Mouse (Mus musculus): ENCODE data around the gene Dop1b. TPM values are rescaled to one million over a fixed set of nuclear protein-coding genes. Genes with fewer than 3 reads are reported as not detected.

Dop1b gene
- polyA plus RNA-seq, 1 experiment from 2014 or later, result 15.6 TPM

GRCm38 (mm10) chr16:93797841-93798492 lies 86.3 kb downstream of the Dop1b start:
- no peaks in the 10 kb centered on the region for H3K36me3 ChIP-seq (ENCODE audit: control insufficient read depth, insufficient read depth, low read length)
- H3K9ac ChIP-seq (ENCODE audit: low read length), result no peak overlapping the region
- H3K4me1 ChIP-seq (replicated peaks; ENCODE audit: control insufficient read depth, insufficient read depth, low read length), result peaks cover 20% of the 10 kb centered on the region
- H3K4me3 ChIP-seq (ENCODE audit: low read depth, low read length), result no peak overlapping the region
- H3K27me3 ChIP-seq (replicated peaks; ENCODE audit: control insufficient read depth, insufficient read depth, low read length), result no peaks in the 10 kb centered on the region
- no peak overlapping the region for H3K4me2 ChIP-seq (ENCODE audit: low read length)
- no peak for DNase-seq (ENCODE audit: low spot score)
- H3K9me3 ChIP-seq (ENCODE audit: control insufficient read depth, low read length), result no peaks in the 10 kb centered on the region
- no peak for ATAC-seq (replicated peaks; ENCODE audit: low FRiP score, low TSS enrichment, low read depth)
- WGBS, result 45% methylated on average over 11 of the region's 11 CpGs
- H3K27ac ChIP-seq (ENCODE audit: low read depth), result 0 out of 2 replicates have a peak overlapping the region, but pooled peaks have one; percentile 36

- no peak overlapping the region for H3K27ac ChIP-seq (ENCODE audit: low read depth)
Measured at GRCm38 (mm10) chr16:93798623-93799022, 86.9 kb downstream of the Dop1b start.

GRCm38 (mm10) chr16:93799071-93799470 lies 87.4 kb downstream of the Dop1b start:
- no peaks in the 10 kb centered on the region for H3K36me3 ChIP-seq (ENCODE audit: control insufficient read depth, insufficient read depth, low read length)
- no peak overlapping the region for H3K27ac ChIP-seq (ENCODE audit: low read depth)
- no peaks in the 10 kb centered on the region for H3K9me3 ChIP-seq (ENCODE audit: control insufficient read depth, low read length)
- H3K4me3 ChIP-seq (ENCODE audit: low read depth, low read length), result no peak overlapping the region
- H3K27me3 ChIP-seq (replicated peaks; ENCODE audit: control insufficient read depth, insufficient read depth, low read length), result no peaks in the 10 kb centered on the region
- H3K9ac ChIP-seq (ENCODE audit: low read length), result no peak overlapping the region
- DNase-seq (ENCODE audit: low spot score) (no peak), ATAC-seq (replicated peaks; ENCODE audit: low FRiP score, low TSS enrichment, low read depth) (no peak)
- H3K4me1 ChIP-seq (replicated peaks; ENCODE audit: control insufficient read depth, insufficient read depth, low read length), result peaks cover 20% of the 10 kb centered on the region
- no peak overlapping the region for H3K4me2 ChIP-seq (ENCODE audit: low read length)
- 86% methylated on average over 3 of the region's 3 CpGs for WGBS

More at GRCm38 (mm10) chr16:93798623-93799022, 86.9 kb downstream of the Dop1b start:
- Histone ChIP-seq H3K4me3 (ENCODE audit: low read depth, low read length) (no peak overlapping the region), H3K4me1 (replicated peaks; ENCODE audit: control insufficient read depth, insufficient read depth, low read length) (peaks cover 20% of the 10 kb centered on the region), H3K27me3 (replicated peaks; ENCODE audit: control insufficient read depth, insufficient read depth, low read length) (no peaks in the 10 kb centered on the region), H3K9me3 (ENCODE audit: control insufficient read depth, low read length) (no peaks in the 10 kb centered on the region), H3K4me2 (ENCODE audit: low read length) (no peak overlapping the region), H3K9ac (ENCODE audit: low read length) (no peak overlapping the region), H3K36me3 (ENCODE audit: control insufficient read depth, insufficient read depth, low read length) (no peaks in the 10 kb centered on the region)
- no peak for ATAC-seq (replicated peaks; ENCODE audit: low FRiP score, low TSS enrichment, low read depth)
- 68% methylated on average over 5 of the region's 5 CpGs for WGBS
- DNase-seq (ENCODE audit: low spot score), result no peak

DNA sequence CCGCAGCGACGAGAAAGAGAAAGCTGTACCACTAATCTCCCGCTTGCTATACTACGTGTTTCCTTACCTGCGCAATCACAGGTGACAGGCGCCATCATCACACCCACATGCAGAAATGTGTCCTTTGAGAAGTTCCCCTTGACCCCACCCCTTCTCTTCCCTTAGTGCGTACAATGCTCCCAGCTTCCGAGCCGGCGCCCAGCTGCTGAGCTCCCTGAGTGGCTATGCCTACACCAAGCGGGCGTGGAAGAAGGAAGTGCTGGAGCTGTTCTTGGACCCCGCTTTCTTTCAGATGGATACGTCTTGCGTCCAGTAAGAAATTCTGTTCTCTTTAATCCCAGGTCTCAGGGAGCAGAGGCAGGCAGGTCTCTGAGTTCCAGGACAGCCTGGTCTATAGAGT lies 88.2 kb downstream of the Dop1b start:
- no peak overlapping the region for H3K9ac ChIP-seq (ENCODE audit: low read length)
- no peaks in the 10 kb centered on the region for H3K9me3 ChIP-seq (ENCODE audit: control insufficient read depth, low read length)
- WGBS, result 95% methylated on average over 16 of the region's 16 CpGs
- no peak for DNase-seq (ENCODE audit: low spot score)
- H3K36me3 ChIP-seq (ENCODE audit: control insufficient read depth, insufficient read depth, low read length), result no peaks in the 10 kb centered on the region
- H3K4me3 ChIP-seq (ENCODE audit: low read depth, low read length), result no peak overlapping the region
- no peak overlapping the region for H3K27ac ChIP-seq (ENCODE audit: low read depth)
- H3K27me3 ChIP-seq (replicated peaks; ENCODE audit: control insufficient read depth, insufficient read depth, low read length), result no peaks in the 10 kb centered on the region
- no peak for ATAC-seq (replicated peaks; ENCODE audit: low FRiP score, low TSS enrichment, low read depth)
- H3K4me1 ChIP-seq (replicated peaks; ENCODE audit: control insufficient read depth, insufficient read depth, low read length), result peaks cover 20% of the 10 kb centered on the region
- no peak overlapping the region for H3K4me2 ChIP-seq (ENCODE audit: low read length)

GRCm38 (mm10) chr16:93807167-93807566 lies 95.5 kb downstream of the Dop1b start:
- ATAC-seq (replicated peaks; ENCODE audit: low FRiP score, low TSS enrichment, low read depth), result no peak
- Histone ChIP-seq H3K9me3 (ENCODE audit: control insufficient read depth, low read length) (peaks cover 6% of the 10 kb centered on the region), H3K36me3 (ENCODE audit: control insufficient read depth, insufficient read depth, low read length) (no peaks in the 10 kb centered on the region), H3K9ac (ENCODE audit: low read length) (no peak overlapping the region), H3K4me3 (ENCODE audit: low read depth, low read length) (no peak overlapping the region), H3K4me2 (ENCODE audit: low read length) (no peak overlapping the region), H3K4me1 (replicated peaks; ENCODE audit: control insufficient read depth, insufficient read depth, low read length) (peaks cover 12% of the 10 kb centered on the region), H3K27ac (ENCODE audit: low read depth) (no peak overlapping the region), H3K27me3 (replicated peaks; ENCODE audit: control insufficient read depth, insufficient read depth, low read length) (no peaks in the 10 kb centered on the region)
- 93% methylated on average over 6 of the region's 6 CpGs for WGBS
- DNase-seq (ENCODE audit: low spot score), result no peak

DNA sequence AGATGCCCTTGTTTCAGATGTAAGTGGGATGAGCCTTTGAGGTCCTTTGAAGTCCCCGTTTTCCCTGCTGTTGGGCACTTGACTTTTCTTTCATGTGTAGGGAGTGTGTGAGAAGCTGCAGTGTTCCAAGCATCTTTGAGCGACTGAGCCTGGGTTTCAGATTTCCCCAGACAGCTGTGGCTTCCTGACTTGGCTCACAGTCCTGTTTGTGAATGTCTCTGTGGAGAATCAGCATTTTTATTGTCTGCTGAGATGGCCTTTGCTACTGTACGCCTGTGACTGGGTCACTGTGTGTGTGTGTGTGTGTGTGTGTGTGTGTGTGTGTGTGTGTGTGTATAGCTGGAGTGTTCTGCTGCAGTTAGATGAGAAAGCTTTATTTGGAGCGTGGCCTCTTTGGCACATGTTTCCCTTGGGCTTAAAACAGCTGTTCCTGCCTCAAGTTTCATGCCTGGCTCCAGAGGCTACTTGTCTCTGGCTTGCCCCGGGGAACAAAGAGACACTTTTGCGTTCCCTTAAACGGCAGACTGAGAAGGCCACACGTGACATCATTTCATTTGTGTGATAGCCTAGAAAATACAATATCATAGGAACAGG lies 96.4 kb downstream of the Dop1b start:
- WGBS, result 25% methylated on average over 8 of the region's 8 CpGs
- DNase-seq (ENCODE audit: low spot score) (no peak), ATAC-seq (replicated peaks; ENCODE audit: low FRiP score, low TSS enrichment, low read depth) (peak; percentile 52; the same call in 1 of the 2 replicates)
- H3K27me3 ChIP-seq (replicated peaks; ENCODE audit: control insufficient read depth, insufficient read depth, low read length), result no peaks in the 10 kb centered on the region
- H3K27ac ChIP-seq (ENCODE audit: low read depth), result peak overlapping the region; percentile 69
- no peaks in the 10 kb centered on the region for H3K36me3 ChIP-seq (ENCODE audit: control insufficient read depth, insufficient read depth, low read length)
- H3K9me3 ChIP-seq (ENCODE audit: control insufficient read depth, low read length), result peaks cover 6% of the 10 kb centered on the region
- no peak overlapping the region for H3K4me3 ChIP-seq (ENCODE audit: low read depth, low read length)
- H3K4me1 ChIP-seq (replicated peaks; ENCODE audit: control insufficient read depth, insufficient read depth, low read length), result peaks cover 12% of the 10 kb centered on the region
- H3K9ac ChIP-seq (ENCODE audit: low read length), result no peak overlapping the region
- H3K4me2 ChIP-seq (ENCODE audit: low read length), result no peak overlapping the region

GRCm38 (mm10) chr16:93815856-93816736 lies 104.4 kb downstream of the Dop1b start:
- WGBS, result 59% methylated on average over 20 of the region's 20 CpGs
- Histone ChIP-seq H3K9ac (ENCODE audit: low read length) (no peak overlapping the region), H3K4me1 (replicated peaks; ENCODE audit: control insufficient read depth, insufficient read depth, low read length) (peaks cover 13% of the 10 kb centered on the region), H3K4me3 (ENCODE audit: low read depth, low read length) (no peak overlapping the region), H3K9me3 (ENCODE audit: control insufficient read depth, low read length) (peaks cover 6% of the 10 kb centered on the region), H3K36me3 (ENCODE audit: control insufficient read depth, insufficient read depth, low read length) (no peaks in the 10 kb centered on the region), H3K27ac (ENCODE audit: low read depth) (peak overlapping the region; percentile 70), H3K27me3 (replicated peaks; ENCODE audit: control insufficient read depth, insufficient read depth, low read length) (no peaks in the 10 kb centered on the region), H3K4me2 (ENCODE audit: low read length) (peak overlapping the region; percentile 11; the same call in 1 of the 2 replicates)
- DNase-seq (ENCODE audit: low spot score), result no peak
- no peak for ATAC-seq (replicated peaks; ENCODE audit: low FRiP score, low TSS enrichment, low read depth)

DNA sequence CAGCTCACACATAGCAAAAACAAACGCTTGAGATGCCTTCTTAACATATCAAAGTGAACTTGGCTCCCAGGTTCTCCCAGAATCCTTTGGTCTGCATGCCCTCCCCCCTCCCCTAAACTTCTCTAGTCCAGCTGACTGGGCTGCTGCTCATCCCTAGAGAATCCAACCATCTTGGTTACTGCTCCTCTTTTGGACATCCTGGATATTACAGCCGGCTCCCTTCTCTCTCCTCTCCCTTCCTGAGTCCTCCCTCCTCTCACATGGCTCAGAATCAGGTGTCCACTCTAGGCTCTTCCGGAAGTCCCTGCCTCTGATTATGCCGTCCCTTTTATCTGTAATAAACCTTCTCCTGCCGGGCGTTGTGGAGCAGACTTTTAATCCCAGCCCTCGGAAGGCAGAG lies 105.2 kb downstream of the Dop1b start:
- no peak overlapping the region for H3K4me3 ChIP-seq (ENCODE audit: low read depth, low read length)
- H3K36me3 ChIP-seq (ENCODE audit: control insufficient read depth, insufficient read depth, low read length), result no peaks in the 10 kb centered on the region
- ATAC-seq (replicated peaks; ENCODE audit: low FRiP score, low TSS enrichment, low read depth), result no peak
- no peak overlapping the region for H3K4me2 ChIP-seq (ENCODE audit: low read length)
- H3K27me3 ChIP-seq (replicated peaks; ENCODE audit: control insufficient read depth, insufficient read depth, low read length), result no peaks in the 10 kb centered on the region
- DNase-seq (ENCODE audit: low spot score), result no peak
- peaks cover 13% of the 10 kb centered on the region for H3K4me1 ChIP-seq (replicated peaks; ENCODE audit: control insufficient read depth, insufficient read depth, low read length)
- H3K27ac ChIP-seq (ENCODE audit: low read depth), result peak overlapping the region; percentile 70; the same call in 1 of the 2 replicates
- H3K9me3 ChIP-seq (ENCODE audit: control insufficient read depth, low read length), result peaks cover 1% of the 10 kb centered on the region; the same call in 1 of the 2 replicates
- WGBS, result 60% methylated on average over 7 of the region's 7 CpGs
- no peak overlapping the region for H3K9ac ChIP-seq (ENCODE audit: low read length)
